Comparison of ENCODE assay signal across 30 mouse cellular contexts in the genomic region with DNA sequence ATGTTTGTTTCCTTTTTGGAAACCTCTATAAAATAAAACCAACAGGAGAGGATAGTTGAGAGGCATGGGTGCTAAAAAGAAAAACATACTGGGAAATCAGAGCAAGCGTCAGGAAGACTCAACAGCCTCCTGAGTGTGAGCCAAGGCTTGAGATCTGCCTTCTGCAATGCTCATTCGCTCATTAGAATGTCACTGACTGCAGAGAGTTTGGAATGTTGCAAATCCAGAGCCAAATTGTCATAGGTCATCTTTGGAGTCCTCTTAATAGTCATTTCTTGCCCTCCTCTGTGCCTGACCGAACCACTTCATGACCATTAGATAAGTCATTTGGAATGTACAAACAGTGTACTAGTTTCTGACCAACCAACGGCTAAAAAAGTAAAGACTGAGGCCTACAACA. TPM values are rescaled to one million over a fixed set of nuclear protein-coding genes. Genes with fewer than 3 reads are reported as not detected.
DNase-seq lines count a peak whose midpoint lies in the region; ATAC-seq and TF ChIP-seq lines count a peak whose summit lies in the region.
"Had no signal": no experiment of that assay in that cellular context is flagged by ENCODE, and none has a peak within 500 bp of the region (broad histone marks: within the 10 kb centered on the region; RNA-seq: fewer than 3 reads in every experiment).

No protein-coding gene starts in this region.

- H3K36me3 ChIP-seq in heart, postnatal 0 days (replicated peaks; ENCODE audit: control insufficient read depth, insufficient read depth, low read length) = no peaks in the 10 kb centered on the region
- H3K36me3 ChIP-seq in heart, embryonic 10.5 days = no peaks in the 10 kb centered on the region
- H3K36me3 ChIP-seq in lung, embryonic 16.5 days (ENCODE audit: control insufficient read depth, insufficient read depth, low read length) = no peaks in the 10 kb centered on the region
- H3K36me3 ChIP-seq: embryonic facial prominence, embryonic 12.5 days; forebrain, embryonic 10.5 days; forebrain, embryonic 15.5 days; heart, embryonic 15.5 days; hindbrain, embryonic 12.5 days; midbrain, embryonic 12.5 days; neural tube, embryonic 13.5 days; stomach, embryonic 15.5 days had no signal

- 53% methylated on average over 4 of the region's 4 CpGs for WGBS in heart, postnatal 0 days
- 80% methylated on average over 4 of the region's 4 CpGs for WGBS in heart, embryonic 10.5 days
- WGBS in lung, embryonic 16.5 days = 40% methylated on average over 4 of the region's 4 CpGs

- no peaks in the 10 kb centered on the region for H3K4me1 ChIP-seq in heart, postnatal 0 days (ENCODE audit: control insufficient read depth, insufficient read depth)
- H3K4me1 ChIP-seq in heart, embryonic 10.5 days = no peaks in the 10 kb centered on the region
- H3K4me1 ChIP-seq in lung, embryonic 16.5 days (replicated peaks; ENCODE audit: control insufficient read depth, insufficient read depth, low read length) = peaks cover 7% of the 10 kb centered on the region; the same call in 1 of the 2 replicates
- H3K4me1 ChIP-seq: embryonic facial prominence, embryonic 12.5 days; forebrain, embryonic 10.5 days; forebrain, embryonic 15.5 days; heart, embryonic 15.5 days; hindbrain, embryonic 12.5 days; midbrain, embryonic 12.5 days; neural tube, embryonic 13.5 days; stomach, embryonic 15.5 days had no signal

- DNase-seq in heart, postnatal 0 days (ENCODE audit: low spot score) = no peak
- DNase-seq in heart, embryonic 10.5 days (ENCODE audit: low spot score) = no peak
- DNase-seq in lung, postnatal 4 days = no peak
- DNase-seq in NIH3T3 (ENCODE audit: low read depth) = peak; percentile 65
- DNase-seq in skeletal muscle tissue, adult 2 months (ENCODE audit: low read depth, low spot score) = peak; percentile 47
- no peak for DNase-seq in cerebellum, adult 9-11 months
- DNase-seq: adrenal gland, postnatal 10 days; cerebellum, adult 8-10 months; embryo, embryonic 11 days; gastrocnemius, postnatal 10 days; heart, postnatal 36 days; kidney, adult 8-10 months; kidney, postnatal 14 days; layer of hippocampus, adult 9-11 months; liver; retina, postnatal 1 day; right cerebral cortex, postnatal 14 days had no signal

- H3K27ac ChIP-seq in heart, postnatal 0 days (ENCODE audit: low read depth) = no peak overlapping the region
- H3K27ac ChIP-seq in heart, embryonic 10.5 days = no peak overlapping the region
- peak overlapping the region; percentile 9; the same call in 1 of the 2 replicates for H3K27ac ChIP-seq in lung, embryonic 16.5 days (ENCODE audit: low read length)
- H3K27ac ChIP-seq: embryonic facial prominence, embryonic 12.5 days; forebrain, embryonic 10.5 days; forebrain, embryonic 15.5 days; heart, embryonic 15.5 days; hindbrain, embryonic 12.5 days; hindbrain, postnatal 0 days; midbrain, embryonic 12.5 days; neural tube, embryonic 13.5 days; stomach, embryonic 15.5 days had no signal

- H3K4me2 ChIP-seq in heart, postnatal 0 days (ENCODE audit: low read depth, low read length) = no peak overlapping the region
- no peak overlapping the region for H3K4me2 ChIP-seq in lung, embryonic 16.5 days (ENCODE audit: low read depth, low read length)
- H3K4me2 ChIP-seq: embryonic facial prominence, embryonic 12.5 days; forebrain, embryonic 15.5 days; heart, embryonic 15.5 days; hindbrain, embryonic 12.5 days; midbrain, embryonic 12.5 days; neural tube, embryonic 13.5 days; stomach, embryonic 15.5 days had no signal

- no peaks in the 10 kb centered on the region for H3K27me3 ChIP-seq in heart, postnatal 0 days (ENCODE audit: control insufficient read depth, insufficient read depth, low read length)
- no peaks in the 10 kb centered on the region for H3K27me3 ChIP-seq in heart, embryonic 10.5 days (ENCODE audit: insufficient read depth, poor library complexity, severe bottlenecking)
- no peaks in the 10 kb centered on the region for H3K27me3 ChIP-seq in lung, embryonic 16.5 days (ENCODE audit: control insufficient read depth, insufficient read depth, low read depth, low read length)
- H3K27me3 ChIP-seq: embryonic facial prominence, embryonic 12.5 days; forebrain, embryonic 15.5 days; heart, embryonic 15.5 days; hindbrain, embryonic 12.5 days; midbrain, embryonic 12.5 days; neural tube, embryonic 13.5 days; stomach, embryonic 15.5 days had no signal

- no peak overlapping the region for H3K4me3 ChIP-seq in heart, postnatal 0 days (ENCODE audit: low read depth, low read length)
- H3K4me3 ChIP-seq in heart, embryonic 10.5 days = no peak overlapping the region
- no peak overlapping the region for H3K4me3 ChIP-seq in lung, embryonic 16.5 days (ENCODE audit: low read length)
- H3K4me3 ChIP-seq: embryonic facial prominence, embryonic 12.5 days; forebrain, embryonic 10.5 days; forebrain, embryonic 15.5 days; heart, embryonic 15.5 days; hindbrain, embryonic 12.5 days; midbrain, embryonic 12.5 days; myocyte; neural tube, embryonic 13.5 days; stomach, embryonic 15.5 days had no signal

- H3K9ac ChIP-seq in heart, postnatal 0 days (replicated peaks; ENCODE audit: low read depth, low read length) = no peak overlapping the region
- no peak overlapping the region for H3K9ac ChIP-seq in lung, embryonic 16.5 days (ENCODE audit: low read length)
- H3K9ac ChIP-seq: embryonic facial prominence, embryonic 12.5 days; forebrain, embryonic 15.5 days; heart, embryonic 15.5 days; hindbrain, embryonic 12.5 days; midbrain, embryonic 12.5 days; neural tube, embryonic 13.5 days; stomach, embryonic 15.5 days had no signal

- TF ChIP-seq EP300 in heart, postnatal 0 days (IDR thresholded peaks at IDR 0.05; ENCODE audit: low read depth) = no peak

- no peak for TF ChIP-seq CTCF in heart, postnatal 0 days (IDR thresholded peaks at IDR 0.05; ENCODE audit: low read depth)

- no peaks in the 10 kb centered on the region for H3K9me3 ChIP-seq in heart, postnatal 0 days (replicated peaks; ENCODE audit: control insufficient read depth, low read length)
- no peaks in the 10 kb centered on the region for H3K9me3 ChIP-seq in heart, embryonic 10.5 days
- H3K9me3 ChIP-seq in lung, embryonic 16.5 days (ENCODE audit: control insufficient read depth, low read length) = no peaks in the 10 kb centered on the region
- H3K9me3 ChIP-seq: embryonic facial prominence, embryonic 12.5 days; forebrain, embryonic 10.5 days; forebrain, embryonic 15.5 days; heart, embryonic 15.5 days; hindbrain, embryonic 12.5 days; midbrain, embryonic 12.5 days; neural tube, embryonic 13.5 days; stomach, embryonic 15.5 days had no signal

- ATAC-seq in heart, postnatal 0 days (ENCODE audit: insufficient read depth, low read depth) = 0 out of 2 replicates have a peak, but pooled peaks have one; percentile 17
- ATAC-seq in lung, embryonic 16.5 days (ENCODE audit: low read depth) = peak; percentile 38; the same call in 1 of the 2 replicates
- ATAC-seq: CD4-positive, CD25-positive, alpha-beta regulatory T cell, adult 4 months; forebrain, embryonic 15.5 days; hindbrain, postnatal 0 days; intestine, embryonic 16.5 days had no signal

RNA-seq across cellular contexts. Expression of a gene that starts 8.4 kb away (rescaled TPM):
- 17.4 and 34.5 TPM in 2 replicates for total RNA-seq in heart, postnatal 0 days (2014; rRNA removed; ENCODE audit: low replicate concordance)
- polyA plus RNA-seq in heart, postnatal 0 days (2015; fragmentation: Nextera tagmentation; extraction: Ambion mirVana) = 52.2 and 59.0 TPM in 2 replicates
- polyA plus RNA-seq in heart, embryonic 10.5 days (2016; fragmentation: Nextera tagmentation; extraction: Ambion mirVana) = 7.1 and 10.3 TPM in 2 replicates
- 220 and 240 TPM in 2 replicates for polyA plus RNA-seq in lung, embryonic 16.5 days (2015; fragmentation: Nextera tagmentation; extraction: Ambion mirVana)

Comparison
In these comparisons a context has a peak if more than half of its experiments do, and no peak if none do; other contexts are left out.
1. DNase-seq: peak in NIH3T3 (single experiment) and skeletal muscle tissue, adult 2 months (single experiment); none in heart, postnatal 0 days (single experiment), heart, embryonic 10.5 days (single experiment), lung, postnatal 4 days (0 of 2) and cerebellum, adult 9-11 months (single experiment).